Mouse (Mus musculus): ENCODE results near the gene Ap1m2.

- TF ChIP-seq GATA1 (IDR thresholded peaks at IDR 0.05; ENCODE audit: low read depth, low read length) (peak; percentile 95), CTCF (IDR thresholded peaks at IDR 0.05 in 2 of 3, conservative IDR thresholded peaks at IDR 0.05 in 1 of 3; ENCODE audit: control insufficient read depth in 1 of 3, insufficient read depth in 1 of 3, low read depth in 2 of 3, low read length in 3 of 3, poor library complexity in 1 of 3, severe bottlenecking in 1 of 3) (peak in 2 of 3 experiments; percentile 100; a peak in 5 of 6 replicates), ELF1 (IDR thresholded peaks at IDR 0.05; ENCODE audit: low read depth, low read length) (no peak; the same call in 1 of the 2 replicates), EP300 (IDR thresholded peaks at IDR 0.05; ENCODE audit: low read depth in 1 of 2, low read length in 2 of 2) (peak; percentile 87 to 95), MAX (IDR thresholded peaks at IDR 0.05; ENCODE audit: low read length) (peak; percentile 59), SMC3 (IDR thresholded peaks at IDR 0.05; ENCODE audit: low read depth, low read length) (peak; percentile 100), TCF12 (IDR thresholded peaks at IDR 0.05; ENCODE audit: low read depth, low read length) (peak; percentile 95), POLR2A (IDR thresholded peaks at IDR 0.05; ENCODE audit: control insufficient read depth in 1 of 2, insufficient read depth in 1 of 2, low read depth in 1 of 2, low read length in 2 of 2, poor library complexity in 1 of 2) (peak in 1 of 2 experiments; percentile 17; a peak in 1 of 4 replicates), ZC3H11A (IDR thresholded peaks at IDR 0.05; ENCODE audit: low read depth, low read length) (peak; percentile 100)
Measured at GRCm38 (mm10) chr9:21313394-21313793, 1.3 kb upstream of the Ap1m2 start.
